Mouse (Mus musculus): ENCODE measurements around the gene Mrps25. TPM values are rescaled to one million over a fixed set of nuclear protein-coding genes. Genes with fewer than 3 reads are reported as not detected.

The Mrps25 gene
- 58.8 TPM for polyA plus RNA-seq (2017; shearing (Covaris generic))

DNA sequence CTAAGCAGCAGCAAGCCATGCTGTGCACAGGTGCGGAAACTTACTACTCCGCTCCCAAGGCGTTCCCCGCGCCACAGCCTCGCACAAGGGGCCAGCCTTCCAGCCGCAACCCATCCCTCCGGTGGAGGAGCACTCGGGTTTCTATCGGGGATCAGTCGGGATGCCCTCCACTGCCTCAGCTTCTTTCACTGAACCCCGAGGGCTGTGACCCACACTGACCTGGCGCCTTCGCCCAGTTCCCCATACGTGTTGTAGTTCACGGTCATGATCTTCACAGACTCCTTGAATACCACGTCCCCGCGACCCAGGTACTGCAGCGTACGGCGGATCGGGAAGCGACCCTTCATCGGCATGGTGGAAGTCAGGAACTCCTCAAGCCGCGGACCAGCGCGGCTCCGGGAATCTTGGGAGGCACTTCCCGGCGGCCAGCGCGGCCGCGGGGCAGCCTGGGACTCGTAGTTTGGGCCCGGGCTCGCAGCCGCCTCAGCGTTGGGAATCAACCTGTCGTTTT lies at the start of gene Mrps25:
Gene Mrps25, minus strand, starts transcription at position 413 of the 511 bp plus-strand sequence.

DNA sequence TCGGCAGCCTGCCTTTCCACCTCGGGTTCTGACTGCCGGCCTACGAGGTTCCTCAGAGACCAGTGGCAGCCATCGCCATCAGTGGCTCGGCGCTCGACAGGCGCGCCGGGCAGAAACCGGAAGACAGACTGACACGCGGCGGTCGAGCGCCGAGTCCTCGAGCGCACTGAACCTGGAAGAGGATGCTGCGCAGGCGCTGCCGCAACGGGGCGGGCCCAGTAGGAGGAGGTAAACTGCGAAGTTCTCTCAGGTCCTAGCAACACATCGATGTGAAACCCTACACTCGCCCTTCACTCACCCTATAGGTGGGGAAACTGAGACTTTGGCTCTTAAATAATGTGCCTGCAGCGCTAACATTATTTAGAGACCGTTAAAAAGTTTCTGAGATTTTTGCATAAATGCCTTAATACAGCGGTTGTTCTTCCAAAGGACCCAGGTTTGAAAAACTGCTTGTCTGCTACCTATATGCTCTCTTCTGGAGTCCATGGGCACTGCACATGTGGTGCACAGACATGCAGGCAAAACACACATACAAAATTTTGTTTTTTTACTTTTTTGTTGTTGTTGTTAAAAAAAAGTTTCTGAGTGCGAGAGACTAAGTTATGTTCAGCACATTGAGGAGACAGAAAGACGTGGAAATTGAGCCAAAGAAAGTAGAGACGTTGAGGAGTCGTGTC lies 31.1 kb upstream of the Mrps25 start, which contains the start of gene Rbsn:
Gene Rbsn, minus strand, starts transcription at position 153 of the 677 bp plus-strand sequence.

Other genes starting within 250 kb of the Mrps25 start
- not detected for gene Fgd5, start 205.2 kb downstream of the Mrps25 start, polyA plus RNA-seq (2017; shearing (Covaris generic))
- 39.2 TPM for gene Nr2c2, start 92.6 kb downstream of the Mrps25 start, polyA plus RNA-seq (2017; shearing (Covaris generic))
- 22.0 TPM for gene Rbsn, start 30.9 kb upstream of the Mrps25 start, polyA plus RNA-seq (2017; shearing (Covaris generic))
- not detected for gene Trh, start 60.6 kb upstream of the Mrps25 start, polyA plus RNA-seq (2017; shearing (Covaris generic))

Measured in activated CD4-positive, CD25-positive, alpha-beta regulatory T cell, adult 9 weeks (primary cell).